Mouse (Mus musculus) CH12.LX (cell line): ENCODE results near the gene Sept9. TPM values are rescaled to one million over a fixed set of nuclear protein-coding genes. Genes with fewer than 3 reads are reported as not detected.

ENCODE experiments used
- DNase-seq: peaks from one replicate; pipeline ENCODE4 v3.0.0-alpha.2; 2013; ENCODE audit errors: extremely low read depth
- H3K27ac ChIP-seq: 2 replicates; pipeline ENCODE4 v1.5.1; 2012; ENCODE audit warnings: low read depth, mild to moderate bottlenecking, control low read depth, moderate library complexity; ENCODE audit not compliant: insufficient read depth
- H3K27me3 ChIP-seq: replicated peaks from 2 replicates; pipeline ENCODE3; 2012; ENCODE audit warnings: inconsistent platforms
- H3K36me3 ChIP-seq, 2 experiments: replicated peaks in 1 of 2; 2 replicates each; pipeline versions ENCODE3 to v1.6.1; 2012; ENCODE audit warnings: inconsistent platforms in 1 of 2, low read length in 1 of 2, mild to moderate bottlenecking in 1 of 2, mixed read lengths in 1 of 2, moderate library complexity in 1 of 2; ENCODE audit not compliant: control insufficient read depth in 1 of 2, insufficient read depth in 1 of 2
- H3K4me1 ChIP-seq, 2 experiments: 2 replicates each; pipeline ENCODE4 v1.6.1; 2012; ENCODE audit warnings: inconsistent platforms in 1 of 2, moderate library complexity in 1 of 2; ENCODE audit not compliant: insufficient read depth in 2 of 2, control insufficient read depth in 1 of 2
- H3K4me2 ChIP-seq: 2 replicates; pipeline ENCODE4 v1.6.1; 2012; ENCODE audit warnings: low read depth, mild to moderate bottlenecking, control low read depth; ENCODE audit not compliant: poor library complexity, insufficient read depth, severe bottlenecking
- H3K4me3 ChIP-seq, 3 experiments: fragments of 150-350 bp in 1 of 3; sonication (generic) in 1 of 3; replicated peaks in 1 of 3; 2 replicates each; pipeline versions ENCODE3 to v1.5.1; 2011 to 2012; ENCODE audit warnings: low read depth in 2 of 3, low read length in 2 of 3, mild to moderate bottlenecking in 2 of 3, moderate library complexity in 2 of 3, control low read depth in 1 of 3, improper control_type of control experiment in 1 of 3, inconsistent platforms in 1 of 3, mixed read lengths in 1 of 3; ENCODE audit not compliant: poor library complexity in 1 of 3
- H3K79me2 ChIP-seq: replicated peaks from 2 replicates; pipeline ENCODE4 v1.6.1; 2012; ENCODE audit warnings: mild to moderate bottlenecking, moderate library complexity; ENCODE audit not compliant: control insufficient read depth, poor library complexity, insufficient read depth, severe bottlenecking; ENCODE audit errors: extremely low read depth
- H3K9ac ChIP-seq: 2 replicates; pipeline ENCODE4 v1.6.1; 2012; ENCODE audit warnings: low read depth, mild to moderate bottlenecking, control low read depth, moderate library complexity; ENCODE audit not compliant: insufficient read depth
- H3K9me3 ChIP-seq: replicated peaks from 2 replicates; pipeline ENCODE3; 2012; ENCODE audit warnings: low read length, inconsistent platforms, mixed read lengths
- CHD2 ChIP-seq: IDR thresholded peaks from 2 replicates; pipeline ENCODE4 v1.6.1; 2011; ENCODE audit warnings: low read length, improper control_type of control experiment
- E2F4 ChIP-seq: IDR thresholded peaks from 2 replicates; pipeline ENCODE4 v1.6.1; 2011; ENCODE audit warnings: low read depth, low read length, improper control_type of control experiment; ENCODE audit not compliant: insufficient replicate concordance
- EP300 ChIP-seq: IDR thresholded peaks from 2 replicates; pipeline ENCODE4 v1.6.1; 2011; ENCODE audit warnings: low read length, improper control_type of control experiment
- GABPA ChIP-seq: IDR thresholded peaks from 2 replicates; pipeline ENCODE4 v1.6.1; 2012; ENCODE audit warnings: low read depth, low read length, improper control_type of control experiment, inconsistent platforms; ENCODE audit not compliant: insufficient replicate concordance
- MAX ChIP-seq: IDR thresholded peaks from 2 replicates; pipeline ENCODE4 v1.6.1; 2011; ENCODE audit warnings: low read length, improper control_type of control experiment
- MAZ ChIP-seq: IDR thresholded peaks from 2 replicates; pipeline ENCODE4 v1.6.1; 2012; ENCODE audit warnings: low read depth, mild to moderate bottlenecking, inconsistent platforms, low read length, improper control_type of control experiment, moderate library complexity
- NELFE ChIP-seq: IDR thresholded peaks from 2 replicates; pipeline ENCODE4 v1.6.1; 2011; ENCODE audit warnings: low read depth, low read length, improper control_type of control experiment
- NRF1 ChIP-seq: IDR thresholded peaks from 2 replicates; pipeline ENCODE4 v1.6.1; 2014; ENCODE audit warnings: low read depth, mild to moderate bottlenecking, inconsistent platforms, low read length, improper control_type of control experiment, moderate library complexity
- POLR2A ChIP-seq: IDR thresholded peaks from 2 replicates; pipeline ENCODE4 v1.6.1; 2011; ENCODE audit warnings: low read depth, mild to moderate bottlenecking, improper control_type of control experiment, low read length
- TBP ChIP-seq: conservative IDR thresholded peaks from 2 replicates; pipeline ENCODE4 v1.6.1; 2011; ENCODE audit warnings: low read depth, low read length, improper control_type of control experiment
- UBTF ChIP-seq: IDR thresholded peaks from 2 replicates; pipeline ENCODE4 v1.6.1; 2012; ENCODE audit warnings: low read depth, mild to moderate bottlenecking, inconsistent platforms, low read length, improper control_type of control experiment, moderate library complexity
- USF2 ChIP-seq: conservative IDR thresholded peaks from 2 replicates; pipeline ENCODE4 v1.6.1; 2011; ENCODE audit warnings: low read depth, low read length, improper control_type of control experiment
- ZC3H11A ChIP-seq: IDR thresholded peaks from 2 replicates; pipeline ENCODE4 v1.6.1; 2012; ENCODE audit warnings: low read depth, mild to moderate bottlenecking, inconsistent platforms, low read length, improper control_type of control experiment
- dilution Hi-C: fragments of 300-500 bp; cut with MboI; formaldehyde crosslinking; loops from 2 replicates; pipeline ENCODE4 v1.14.3; 2020; ENCODE audit warnings: low sequenced_read_pairs; ENCODE audit not compliant: extremely low pct_unique_long_range_greater_than_20kb, extremely low pct_ligation_motif_present
- in situ Hi-C: fragments of 300-500 bp; cut with MboI; formaldehyde crosslinking; loops from 3 replicates; pipeline ENCODE4 v1.14.3; 2019; ENCODE audit warnings: low sequenced_read_pairs, low pct_ligation_motif_present, low pct_unique_long_range_greater_than_20kb, mixed read lengths
- polyA plus RNA-seq: library from polyadenylated mRNA; unstranded; fragments of >175 nt; gene quantifications from 2 replicates; pipeline ENCODE4 v1.2.1, GENCODE M21; 2012; ENCODE audit warnings: low read depth; ENCODE audit not compliant: insufficient read length
- total RNA-seq, 2 experiments: library from RNA; depleted of rRNA; stranded (reverse); fragments of 300-350 nt in 1 of 2; fragments of >200 nt in 1 of 2; gene quantifications; 2 replicates each; pipeline ENCODE4 v1.2.3; 2012 to 2014

Gene Sept9
- total and polyA plus RNA-seq, 3 experiments: 47.6 to 128 (median 110) TPM

DNA sequence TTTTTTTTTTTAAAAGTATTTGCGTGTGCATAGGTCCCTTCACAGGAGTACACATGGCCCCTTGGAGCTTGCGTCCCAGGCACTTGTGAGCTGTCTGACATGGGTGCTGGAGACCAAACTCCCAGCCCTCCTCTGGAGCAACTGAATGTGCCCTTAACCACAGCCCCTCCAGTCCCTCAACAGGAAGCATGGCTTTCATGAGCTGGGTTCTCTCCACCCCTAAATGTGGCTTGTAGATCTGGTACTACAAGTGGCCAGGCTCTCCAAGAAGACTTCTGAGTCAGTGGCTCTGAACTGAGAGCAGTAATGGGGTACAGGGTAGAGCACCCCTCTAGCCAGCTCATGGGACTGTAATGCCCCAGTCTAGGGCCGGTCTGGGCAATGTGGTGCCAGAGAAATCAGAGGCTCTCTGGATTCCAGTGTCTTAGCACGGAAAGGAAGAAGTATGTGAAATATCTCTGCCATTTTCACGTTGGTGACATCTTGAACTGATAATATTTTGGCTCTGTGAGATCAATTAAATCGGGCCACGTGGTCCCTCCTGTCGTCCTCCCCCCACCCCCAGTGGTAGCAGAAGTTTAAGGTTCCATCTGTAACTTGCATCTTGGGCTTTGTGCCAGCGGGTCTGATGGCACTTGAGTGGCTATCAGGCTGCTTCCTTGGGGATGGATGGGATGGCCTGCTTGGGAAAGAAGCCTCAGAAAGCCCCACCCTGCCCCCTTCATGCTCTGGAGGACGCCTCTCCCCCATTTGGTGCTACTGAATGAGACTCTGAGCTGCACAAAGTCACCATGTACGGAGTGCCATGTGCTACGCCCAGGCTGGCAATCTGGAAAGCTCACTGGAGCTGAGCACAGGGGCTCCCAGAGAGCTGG lies 130.9 kb downstream of the Sept9 start:
- H3K4me1 ChIP-seq: peaks cover 47 to 87% of the 10 kb centered on the region in 2 experiments
- in situ Hi-C loops (no loop called here), dilution Hi-C loops (no loop called here)
- no peak for DNase-seq
- no peak overlapping the region for H3K9ac ChIP-seq
- peaks cover 0 to 54% of the 10 kb centered on the region in 2 experiments for H3K36me3 ChIP-seq
- H3K4me2 ChIP-seq: no peak overlapping the region
- H3K9me3 ChIP-seq: no peaks in the 10 kb centered on the region
- no peak overlapping the region for H3K4me3 ChIP-seq
- 0 out of 2 replicates have a peak overlapping the region, but pooled peaks have one; percentile 1 for H3K27ac ChIP-seq
- peaks cover 75% of the 10 kb centered on the region for H3K79me2 ChIP-seq
- H3K27me3 ChIP-seq: no peaks in the 10 kb centered on the region
- TF ChIP-seq GABPA: no peak
- TF ChIP-seq USF2: no peak
- TF ChIP-seq EP300: no peak
- TF ChIP-seq, all 38 proteins: peak for 0

DNA sequence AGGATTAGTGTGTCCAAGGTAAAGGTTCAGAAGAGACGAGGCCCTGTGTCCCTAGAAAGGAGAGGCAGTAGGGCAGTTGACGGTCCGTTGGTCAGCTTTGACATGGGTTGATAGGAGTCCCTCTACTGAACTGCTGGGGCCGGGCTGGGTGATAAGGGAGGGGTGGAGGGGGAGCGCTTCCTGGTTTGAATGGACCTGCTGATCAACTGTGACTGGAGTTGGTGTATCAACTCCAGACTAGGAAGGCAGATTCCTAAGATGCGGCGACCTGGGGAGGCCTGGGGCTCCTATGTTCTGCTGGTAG lies 131.4 kb downstream of the Sept9 start:
- Histone ChIP-seq H3K27me3 (no peaks in the 10 kb centered on the region), H3K36me3 (peaks cover 0 to 59% of the 10 kb centered on the region in 2 experiments), H3K4me1 (peaks cover 50 to 91% of the 10 kb centered on the region in 2 experiments), H3K79me2 (peaks cover 80% of the 10 kb centered on the region), H3K9ac (no peak overlapping the region), H3K9me3 (no peaks in the 10 kb centered on the region), H3K27ac (0 out of 2 replicates have a peak overlapping the region, but pooled peaks have one; percentile 1), H3K4me2 (no peak overlapping the region)
- dilution Hi-C loops (no loop called here), in situ Hi-C loops (no loop called here)
- DNase-seq: no peak
- TF ChIP-seq E2F4 (no peak), ZC3H11A (no peak)
- TF ChIP-seq, all 38 proteins: peak for 0
- no peak overlapping the region for H3K4me3 ChIP-seq

DNA sequence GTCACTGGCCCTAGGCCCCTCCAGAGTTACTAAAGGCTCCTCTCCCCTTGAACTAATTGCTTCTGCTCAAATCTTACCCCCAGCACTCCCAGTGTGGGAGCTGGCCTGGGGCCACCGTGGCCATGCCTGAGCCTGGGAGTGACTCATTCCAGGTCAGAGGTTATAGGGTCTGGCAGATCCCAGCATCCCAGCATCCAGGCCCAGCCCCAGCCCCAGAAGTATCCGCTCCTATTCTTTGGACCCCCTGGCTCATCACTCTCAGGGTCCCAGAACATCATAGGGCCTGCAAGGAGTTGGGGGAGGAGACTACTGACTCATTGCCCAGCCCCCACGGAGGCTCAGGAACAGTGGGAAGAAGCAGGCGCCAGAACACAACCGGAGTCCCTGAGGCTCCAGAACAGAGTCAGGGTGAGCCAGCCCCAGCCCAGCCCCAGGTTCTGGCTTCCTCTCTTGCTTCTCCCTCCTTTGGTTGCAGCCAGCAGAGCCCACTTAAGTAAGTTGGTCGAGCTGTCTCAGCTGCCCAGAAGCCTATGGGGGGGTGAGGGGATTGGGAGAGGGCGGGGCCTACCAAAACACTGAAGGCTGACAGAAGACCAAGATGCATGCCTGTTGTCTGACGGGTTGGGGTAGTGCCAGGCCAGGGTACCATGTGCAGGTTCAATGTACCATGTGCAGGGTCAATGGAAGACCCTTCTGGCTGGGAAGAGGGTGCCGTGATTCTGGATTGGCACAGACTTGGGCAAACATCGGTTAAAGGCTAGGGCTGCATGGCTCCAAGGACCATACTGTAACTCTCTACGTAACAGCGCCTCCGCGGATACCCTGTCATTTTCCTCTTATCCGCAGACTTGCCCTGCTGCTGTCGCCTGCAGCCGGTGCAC lies 132.1 kb downstream of the Sept9 start:
- TF ChIP-seq TBP (no peak), MAZ (no peak; the same call in 1 of the 2 replicates), POLR2A (0 out of 2 replicates have a peak, but pooled peaks have one; percentile 10), NRF1 (no peak), MAX (0 out of 2 replicates have a peak, but pooled peaks have one; percentile 28), CHD2 (peak; percentile 12; the same call in 1 of the 2 replicates), NELFE (no peak), GABPA (no peak), UBTF (peak; percentile 78; the same call in 1 of the 2 replicates)
- in situ Hi-C loops: no loop called here
- peaks cover 0 to 64% of the 10 kb centered on the region in 2 experiments for H3K36me3 ChIP-seq
- dilution Hi-C loops: no loop called here
- peaks cover 50 to 92% of the 10 kb centered on the region in 2 experiments for H3K4me1 ChIP-seq
- H3K4me3 ChIP-seq: peak overlapping the region; percentile 35 to 48 (median 37)
- no peak overlapping the region for H3K9ac ChIP-seq
- peak overlapping the region; percentile 57 for H3K27ac ChIP-seq
- H3K79me2 ChIP-seq: peaks cover 78% of the 10 kb centered on the region
- no peaks in the 10 kb centered on the region for H3K9me3 ChIP-seq
- H3K4me2 ChIP-seq: peak overlapping the region; percentile 25
- no peaks in the 10 kb centered on the region for H3K27me3 ChIP-seq
- no peak for DNase-seq
